Mouse (Mus musculus) T-cell, adult 66 days (primary cell): ENCODE data around the gene Leap2. TPM values are rescaled to one million over a fixed set of nuclear protein-coding genes. Genes with fewer than 3 reads are reported as not detected.

Experiments
- total RNA-seq, 2 experiments: library from RNA; stranded (reverse); gene quantifications; 3 replicates in 1 of 2; 4 replicates in 1 of 2; pipeline ENCODE4 v1.2.4; 2023

The Leap2 gene
- total RNA-seq = not detected

GRCm38 (mm10) chr11:53423036-53423435, at the start of gene Leap2:
Gene Leap2 (minus strand): TSS chr11:53423170.

GRCm38 (mm10) chr11:53469968-53470695, 47.2 kb upstream of the Leap2 start, which contains the start of gene Gm9837:
Gene Gm9837 (minus strand): TSS chr11:53470479.

GRCm38 (mm10) chr11:53456474-53457371, 33.8 kb upstream of the Leap2 start, which contains the start of the genes Gm10447 and Shroom1:
Gene Gm10447 (minus strand): TSS chr11:53457110.
Gene Shroom1 (plus strand): TSS chr11:53457205.

GRCm38 (mm10) chr11:53430670-53431346, 7.8 kb upstream of the Leap2 start, which contains the start of the genes Uqcrq and Gdf9:
Gene Uqcrq (minus strand): TSS chr11:53430831.
Gene Gdf9 (plus strand): TSS chr11:53431023.

Other genes with a start within 250 kb of the Leap2 start
- 10 to 100 TPM; 87.9 to 98.8 TPM for gene Hspa4, start 122.7 kb downstream of the Leap2 start, total RNA-seq
- gene Zcchc10, start 98.5 kb downstream of the Leap2 start, total RNA-seq = 10 to 100 TPM; 14.6 to 29.3 TPM
- gene Aff4, start 72.3 kb downstream of the Leap2 start, total RNA-seq = 100 to 1,000 TPM; 170 to 172 TPM
- 100 to 1,000 TPM; 172 to 178 TPM for gene Uqcrq, start 7.7 kb upstream of the Leap2 start, total RNA-seq
- 1 to 10 TPM; 1.3 to 3.0 TPM for gene Gdf9, start 7.9 kb upstream of the Leap2 start, total RNA-seq
- gene Gm10447, start 33.9 kb upstream of the Leap2 start, total RNA-seq = not detected
- not detected for gene Shroom1, start 34.0 kb upstream of the Leap2 start, total RNA-seq
- gene Gm9837, start 47.3 kb upstream of the Leap2 start, total RNA-seq = not detected
- gene Gm9945, start 57.0 kb upstream of the Leap2 start, total RNA-seq = not detected
- not detected for gene Sowaha, start 57.1 kb upstream of the Leap2 start, total RNA-seq
- 1 to 10 TPM; 2.8 to 6.4 TPM for gene Sept8, start 96.1 kb upstream of the Leap2 start, total RNA-seq
- gene Kif3a, start 144.2 kb upstream of the Leap2 start, total RNA-seq = 1 to 10 TPM; 4.7 to 5.6 TPM
- 1 to 10 TPM; 1.2 to 2.4 TPM for gene Il4, start 195.5 kb upstream of the Leap2 start, total RNA-seq
- gene Il13, start 211.5 kb upstream of the Leap2 start, total RNA-seq = under 1 TPM in 1 of 2 experiments, not detected in 1; 0.47 TPM